Mouse (Mus musculus) intestine, postnatal 0 days (tissue): ENCODE results near the gene Vkorc1l1. TPM values are rescaled to one million over a fixed set of nuclear protein-coding genes. Genes with fewer than 3 reads are reported as not detected.

ENCODE experiments used
- ATAC-seq: fragments of 200-750 bp; cut with Nextera tagmentation; 2 replicates; pipeline ENCODE4 v1.8.0; 2017; ENCODE audit warnings: mild to moderate bottlenecking, moderate TSS enrichment, moderate library complexity
- H3K27ac ChIP-seq: fragments of 300-500 bp; sonication (generic); 2 replicates; pipeline ENCODE4 v1.5.1; 2014; ENCODE audit warnings: mild to moderate bottlenecking, low read depth, low read length, moderate library complexity
- H3K27me3 ChIP-seq: fragments of 300-500 bp; sonication (generic); replicated peaks from 2 replicates; pipeline ENCODE4 v1.6.1; 2014; ENCODE audit warnings: low read length, mixed read lengths; ENCODE audit not compliant: control insufficient read depth, insufficient read depth
- H3K36me3 ChIP-seq: fragments of 300-500 bp; sonication (generic); 2 replicates; pipeline ENCODE4 v1.6.1; 2014; ENCODE audit warnings: mild to moderate bottlenecking, moderate library complexity; ENCODE audit not compliant: control insufficient read depth, insufficient read depth
- H3K4me1 ChIP-seq: fragments of 300-500 bp; sonication (generic); replicated peaks from 2 replicates; pipeline ENCODE4 v1.6.1; 2014; ENCODE audit warnings: antibody characterized with exemption, low read length, mixed read lengths; ENCODE audit not compliant: control insufficient read depth, insufficient read depth
- H3K4me2 ChIP-seq: fragments of 300-500 bp; sonication (generic); replicated peaks from 2 replicates; pipeline ENCODE4 v1.6.1; 2014; ENCODE audit warnings: low read depth, mild to moderate bottlenecking, moderate library complexity
- H3K4me3 ChIP-seq: fragments of 300-500 bp; sonication (generic); 2 replicates; pipeline ENCODE4 v1.5.1; 2014; ENCODE audit warnings: low read depth, low read length
- H3K9ac ChIP-seq: fragments of 300-500 bp; sonication (generic); 2 replicates; pipeline ENCODE4 v1.6.1; 2014; ENCODE audit warnings: mild to moderate bottlenecking, low read depth, low read length
- H3K9me3 ChIP-seq: fragments of 300-500 bp; sonication (generic); 2 replicates; pipeline ENCODE4 v1.6.1; 2016; ENCODE audit warnings: mixed run types; ENCODE audit not compliant: control insufficient read depth
- CTCF ChIP-seq: sonication (generic); IDR thresholded peaks from 2 replicates; pipeline ENCODE4 v1.5.1; 2016; ENCODE audit warnings: low read depth, mild to moderate bottlenecking, control low read depth, antibody characterized with exemption, moderate library complexity
- WGBS: fragments of 180-500 bp; shearing (Covaris S2); extraction: QIAGEN DNeasy Blood & Tissue Kit; methylation state at CpG from one replicate; pipeline ENCODE4 v1.1.7; 2014; 5-methylcytosine and 5-hydroxymethylcytosine counted together
- polyA plus RNA-seq: library from polyadenylated mRNA; unstranded; fragments of >200 nt; fragmentation: Nextera tagmentation; extraction: Ambion mirVana; gene quantifications from 2 replicates; pipeline ENCODE4 v1.2.1, GENCODE M21; 2015

Vkorc1l1 gene
- polyA plus RNA-seq, 1 experiment from 2014 or later = 92.1 TPM

DNA sequence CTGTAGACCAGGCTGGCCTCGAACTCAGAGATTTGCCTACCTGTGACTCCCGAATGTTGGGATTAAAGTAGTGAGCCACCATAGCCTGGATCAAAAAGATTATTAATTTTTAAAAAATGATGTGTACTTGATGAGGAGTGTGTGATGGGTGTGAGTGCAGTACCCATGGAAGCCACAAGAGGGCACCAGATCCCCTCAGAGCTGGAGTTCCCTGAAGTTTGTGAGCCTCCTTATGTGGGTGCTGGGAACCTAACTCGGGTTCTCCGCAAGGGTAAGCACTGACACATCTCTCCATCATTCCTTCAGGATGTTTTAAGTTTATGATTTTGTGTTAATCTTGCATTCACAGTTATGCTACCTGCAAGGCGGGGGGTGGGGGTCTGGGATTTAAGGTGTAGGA, 69.2 kb downstream of the Vkorc1l1 start:
- Histone ChIP-seq H3K4me3 (no peak overlapping the region), H3K9me3 (peaks cover 7% of the 10 kb centered on the region; the same call in 1 of the 2 replicates), H3K27ac (no peak overlapping the region), H3K4me2 (no peak overlapping the region), H3K4me1 (no peaks in the 10 kb centered on the region), H3K27me3 (no peaks in the 10 kb centered on the region), H3K9ac (no peak overlapping the region), H3K36me3 (peaks cover 47% of the 10 kb centered on the region)
- peak; percentile 65 for TF ChIP-seq CTCF
- 94% methylated on average over 5 of the region's 5 CpGs for WGBS
- ATAC-seq = no peak

DNA sequence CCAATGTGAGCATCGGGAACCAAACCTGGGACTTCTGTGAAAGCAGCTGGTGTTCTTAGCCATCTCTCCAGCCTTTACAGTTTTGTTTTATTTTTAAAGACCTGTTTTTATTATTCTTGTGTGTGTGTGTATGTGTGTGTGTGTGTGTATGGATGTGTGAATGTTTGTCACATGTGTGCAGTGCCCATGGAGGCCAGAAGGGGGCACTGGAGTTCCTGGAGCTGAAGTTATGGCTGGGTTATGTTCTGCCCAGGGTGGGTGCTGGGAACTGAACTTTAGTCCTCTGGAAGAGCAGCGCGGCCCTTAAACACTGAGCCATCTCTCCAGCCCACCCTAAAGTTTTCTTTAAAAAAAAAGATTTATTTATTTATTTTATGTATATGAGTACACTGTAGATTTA, 73.3 kb downstream of the Vkorc1l1 start:
- Histone ChIP-seq H3K36me3 (peaks cover 73% of the 10 kb centered on the region), H3K4me1 (no peaks in the 10 kb centered on the region), H3K4me2 (no peak overlapping the region), H3K27me3 (no peaks in the 10 kb centered on the region), H3K9ac (no peak overlapping the region), H3K9me3 (peaks cover 7% of the 10 kb centered on the region; the same call in 1 of the 2 replicates), H3K27ac (no peak overlapping the region), H3K4me3 (no peak overlapping the region)
- WGBS = 99% methylated on average over 3 of the region's 3 CpGs
- ATAC-seq = no peak
- peak; percentile 37 for TF ChIP-seq CTCF

GRCm38 (mm10) chr5:130019461-130019860, 77.7 kb downstream of the Vkorc1l1 start:
- Histone ChIP-seq H3K4me3 (no peak overlapping the region), H3K27me3 (no peaks in the 10 kb centered on the region), H3K9me3 (no peaks in the 10 kb centered on the region), H3K4me2 (no peak overlapping the region), H3K9ac (no peak overlapping the region), H3K27ac (no peak overlapping the region), H3K4me1 (0 out of 2 replicates have a peak, but pooled peaks cover 12% of the 10 kb centered on the region), H3K36me3 (peaks cover 38% of the 10 kb centered on the region)
- ATAC-seq = no peak
- 55% methylated on average over 8 of the region's 8 CpGs for WGBS
- TF ChIP-seq CTCF = no peak

- Histone ChIP-seq H3K27ac (no peak overlapping the region), H3K27me3 (no peaks in the 10 kb centered on the region), H3K9me3 (no peaks in the 10 kb centered on the region), H3K4me2 (0 out of 2 replicates have a peak overlapping the region, but pooled peaks have one; percentile 17), H3K36me3 (peaks cover 21% of the 10 kb centered on the region), H3K9ac (peak overlapping the region; percentile 26; the same call in 1 of the 2 replicates), H3K4me1 (0 out of 2 replicates have a peak, but pooled peaks cover 12% of the 10 kb centered on the region), H3K4me3 (no peak overlapping the region)
- 61% methylated on average over 5 of the region's 5 CpGs for WGBS
- no peak for TF ChIP-seq CTCF
- ATAC-seq = no peak
Observed at GRCm38 (mm10) chr5:130021361-130021966, 79.7 kb downstream of the Vkorc1l1 start.

DNA sequence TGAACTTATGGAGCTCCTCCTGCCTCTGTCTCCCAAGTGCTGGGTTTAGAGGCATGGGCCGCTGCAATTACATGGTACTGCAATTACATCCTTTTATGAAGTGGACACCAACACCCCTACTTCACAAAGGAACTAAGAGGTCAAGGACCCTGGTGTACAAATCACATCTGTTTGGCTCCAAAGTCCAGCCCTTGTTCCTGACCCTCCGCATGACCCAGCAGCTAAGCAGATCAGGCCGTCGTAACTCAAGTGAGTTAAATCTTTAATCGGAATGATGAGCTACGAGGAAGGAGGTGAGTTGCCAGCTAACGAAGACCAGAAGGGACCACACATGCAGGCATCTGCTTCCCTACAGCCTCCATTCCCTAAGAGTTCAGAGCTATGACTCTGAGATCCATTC, 80.6 kb downstream of the Vkorc1l1 start:
- H3K36me3 ChIP-seq = peaks cover 15% of the 10 kb centered on the region
- H3K9ac ChIP-seq = no peak overlapping the region
- H3K4me2 ChIP-seq = peak overlapping the region; percentile 84
- H3K27me3 ChIP-seq = no peaks in the 10 kb centered on the region
- no peak overlapping the region for H3K27ac ChIP-seq
- 0 out of 2 replicates have a peak, but pooled peaks cover 12% of the 10 kb centered on the region for H3K4me1 ChIP-seq
- no peak overlapping the region for H3K4me3 ChIP-seq
- no peak for TF ChIP-seq CTCF
- WGBS = 49% methylated on average over 7 of the region's 7 CpGs
- no peaks in the 10 kb centered on the region for H3K9me3 ChIP-seq
- no peak for ATAC-seq

DNA sequence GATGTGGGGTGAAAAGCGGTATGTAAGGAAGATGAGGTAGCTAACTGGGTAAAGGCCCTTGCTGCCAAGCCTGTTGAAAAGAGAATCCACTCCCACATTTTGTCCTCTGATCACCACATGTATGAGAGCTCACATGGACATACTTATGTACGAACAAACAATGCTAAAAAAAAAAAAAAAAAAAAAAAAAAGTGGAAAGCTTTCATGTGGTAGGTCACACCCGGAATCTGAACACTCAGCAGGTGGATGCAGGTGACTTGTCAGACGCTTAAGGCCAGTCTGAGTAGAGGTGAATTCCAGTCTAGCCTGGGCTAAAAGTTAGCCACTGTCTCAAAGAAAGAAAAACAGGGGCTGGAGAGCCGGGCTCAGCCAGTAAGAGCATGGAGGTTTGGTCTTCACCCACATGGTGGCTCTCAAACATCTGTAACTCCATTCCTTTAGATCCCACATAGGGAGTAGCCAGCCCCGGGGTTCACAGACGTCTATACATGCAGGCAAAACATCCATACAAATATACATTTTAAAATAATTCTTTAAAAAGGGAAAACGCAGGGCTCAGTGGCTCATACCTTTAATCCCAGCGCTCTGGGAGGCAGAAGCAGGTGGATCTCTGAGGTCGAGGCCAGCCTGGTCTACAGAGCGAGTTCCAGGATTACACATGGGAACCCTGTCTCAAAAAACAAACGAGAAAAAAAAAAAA, 81.4 kb downstream of the Vkorc1l1 start:
- no peaks in the 10 kb centered on the region for H3K27me3 ChIP-seq
- 0 out of 2 replicates have a peak overlapping the region, but pooled peaks have one; percentile 7 for H3K27ac ChIP-seq
- H3K4me2 ChIP-seq = peak overlapping the region; percentile 84
- TF ChIP-seq CTCF = no peak
- 0 out of 2 replicates have a peak, but pooled peaks cover 12% of the 10 kb centered on the region for H3K4me1 ChIP-seq
- H3K4me3 ChIP-seq = peak overlapping the region; percentile 66
- H3K36me3 ChIP-seq = peaks cover 6% of the 10 kb centered on the region; the same call in 1 of the 2 replicates
- H3K9me3 ChIP-seq = no peaks in the 10 kb centered on the region
- H3K9ac ChIP-seq = 0 out of 2 replicates have a peak overlapping the region, but pooled peaks have one; percentile 24
- 35% methylated on average over 12 of the region's 12 CpGs for WGBS
- ATAC-seq = no peak
